Mouse (Mus musculus) thymus, adult 2 months (tissue): ENCODE data around the gene Olfr1396. TPM values are rescaled to one million over a fixed set of nuclear protein-coding genes. Genes with fewer than 3 reads are reported as not detected.

Experiments
- DNase-seq: peaks from one replicate; pipeline ENCODE4 v3.0.0; 2021
- H3K27ac ChIP-seq: fragments of 200-500 bp; 2 replicates; pipeline ENCODE4 v1.5.1; 2012; ENCODE audit warnings: low read length, control low read depth; ENCODE audit not compliant: control insufficient read depth, insufficient read depth
- H3K27me3 ChIP-seq: fragments of 200-500 bp; 2 replicates; pipeline ENCODE4 v1.6.1; 2012; ENCODE audit warnings: mild to moderate bottlenecking, low read length, moderate library complexity, mixed read lengths; ENCODE audit not compliant: control insufficient read depth, insufficient read depth
- H3K36me3 ChIP-seq: fragments of 200-500 bp; 2 replicates; pipeline ENCODE4 v1.6.1; 2012; ENCODE audit warnings: mild to moderate bottlenecking, low read length, moderate library complexity; ENCODE audit not compliant: control insufficient read depth, insufficient read depth
- H3K4me1 ChIP-seq: fragments of 200-500 bp; replicated peaks from 2 replicates; pipeline ENCODE4 v1.6.1; 2012; ENCODE audit warnings: low read length; ENCODE audit not compliant: control insufficient read depth, insufficient read depth
- H3K4me3 ChIP-seq: fragments of 200-500 bp; 2 replicates; pipeline ENCODE4 v1.5.1; 2012; ENCODE audit warnings: mild to moderate bottlenecking, low read length, control low read depth, moderate library complexity; ENCODE audit not compliant: control insufficient read depth, insufficient read depth
- CTCF ChIP-seq: fragments of 200-500 bp; IDR thresholded peaks from 2 replicates; pipeline ENCODE4 v1.5.1; 2012; ENCODE audit warnings: mild to moderate bottlenecking, control low read depth, low read length, moderate library complexity, borderline replicate concordance; ENCODE audit not compliant: control insufficient read depth, poor library complexity, insufficient read depth; ENCODE audit errors: extremely low read depth
- POLR2A ChIP-seq: fragments of 200-500 bp; IDR thresholded peaks from 2 replicates; pipeline ENCODE4 v1.6.1; 2012; ENCODE audit warnings: mild to moderate bottlenecking, low read length, control low read depth, moderate library complexity; ENCODE audit not compliant: control insufficient read depth, poor library complexity, insufficient read depth; ENCODE audit errors: extremely low read depth
- WGBS: fragments of 180-500 bp; shearing (Covaris S2); methylation state at CpG from one replicate; pipeline ENCODE4 v1.1.7; 2018; 5-methylcytosine and 5-hydroxymethylcytosine counted together
- polyA plus RNA-seq: library from polyadenylated mRNA; depleted of rRNA; stranded (reverse); fragments of >200 nt; gene quantifications from 2 replicates; pipeline ENCODE4 v1.2.3, GENCODE M21; 2012

The Olfr1396 gene
- polyA plus RNA-seq, 1 experiment: 0.19 TPM

- Histone ChIP-seq H3K27me3 (no peaks in the 10 kb centered on the region), H3K27ac (no peak overlapping the region), H3K36me3 (peaks cover 3% of the 10 kb centered on the region; the same call in 1 of the 2 replicates), H3K4me3 (no peak overlapping the region), H3K4me1 (peaks cover 24% of the 10 kb centered on the region)
- 77% methylated on average over 3 of the region's 3 CpGs for WGBS
- no peak for DNase-seq
- TF ChIP-seq CTCF: no peak
- no peak for TF ChIP-seq POLR2A
Measured at GRCm38 (mm10) chr11:49089735-49090507, 24.8 kb downstream of the Olfr1396 start.

GRCm38 (mm10) chr11:49088990-49089652 is 25.6 kb downstream of the Olfr1396 start:
- 77% methylated on average over 5 of the region's 5 CpGs for WGBS
- peaks cover 3% of the 10 kb centered on the region; the same call in 1 of the 2 replicates for H3K36me3 ChIP-seq
- H3K4me1 ChIP-seq: peaks cover 22% of the 10 kb centered on the region
- no peak overlapping the region for H3K4me3 ChIP-seq
- DNase-seq: no peak
- TF ChIP-seq POLR2A: no peak
- no peak for TF ChIP-seq CTCF
- H3K27me3 ChIP-seq: no peaks in the 10 kb centered on the region
- no peak overlapping the region; the same call in 1 of the 2 replicates for H3K27ac ChIP-seq

- H3K36me3 ChIP-seq: peaks cover 3% of the 10 kb centered on the region; the same call in 1 of the 2 replicates
- peak overlapping the region; percentile 66 for H3K4me3 ChIP-seq
- WGBS: 2% methylated on average over 22 of the region's 22 CpGs
- H3K27me3 ChIP-seq: no peaks in the 10 kb centered on the region
- no peak for TF ChIP-seq POLR2A
- no peak for TF ChIP-seq CTCF
- DNase-seq: peak; percentile 74
- peaks cover 23% of the 10 kb centered on the region for H3K4me1 ChIP-seq
- H3K27ac ChIP-seq: peak overlapping the region; percentile 84
Measured at GRCm38 (mm10) chr11:49087830-49088616, 26.7 kb downstream of the Olfr1396 start.

GRCm38 (mm10) chr11:49086858-49087361 is 27.8 kb downstream of the Olfr1396 start:
- under 1% methylated on average over 6 of the region's 6 CpGs for WGBS
- peak overlapping the region; percentile 77 for H3K4me3 ChIP-seq
- peak; percentile 43 for DNase-seq
- H3K27me3 ChIP-seq: no peaks in the 10 kb centered on the region
- peaks cover 14% of the 10 kb centered on the region for H3K4me1 ChIP-seq
- peak overlapping the region; percentile 99 for H3K27ac ChIP-seq
- TF ChIP-seq POLR2A (no peak; the same call in 1 of the 2 replicates), CTCF (no peak)
- H3K36me3 ChIP-seq: peaks cover 3% of the 10 kb centered on the region; the same call in 1 of the 2 replicates

- Histone ChIP-seq H3K4me1 (peaks cover 17% of the 10 kb centered on the region), H3K27me3 (no peaks in the 10 kb centered on the region), H3K4me3 (no peak overlapping the region), H3K27ac (peak overlapping the region; percentile 55; the same call in 1 of the 2 replicates), H3K36me3 (no peaks in the 10 kb centered on the region)
- TF ChIP-seq CTCF: no peak
- no peak for TF ChIP-seq POLR2A
- 4% methylated on average over 3 of the region's 3 CpGs for WGBS
- DNase-seq: peak; percentile 61
Measured at GRCm38 (mm10) chr11:49084875-49085274, 29.8 kb downstream of the Olfr1396 start.

- Histone ChIP-seq H3K36me3 (no peaks in the 10 kb centered on the region), H3K27me3 (no peaks in the 10 kb centered on the region), H3K4me3 (no peak overlapping the region), H3K27ac (no peak overlapping the region; the same call in 1 of the 2 replicates), H3K4me1 (peaks cover 17% of the 10 kb centered on the region)
- WGBS: 71% methylated on average over 1 of the region's 1 CpGs
- no peak for DNase-seq
- TF ChIP-seq CTCF (no peak), POLR2A (no peak)
Measured at GRCm38 (mm10) chr11:49084385-49084784, 30.3 kb downstream of the Olfr1396 start.
